Mouse (Mus musculus) CD4-positive, CD25-positive, alpha-beta regulatory T cell, adult 9 weeks (primary cell): ENCODE data around the gene Olfr733. TPM values are rescaled to one million over a fixed set of nuclear protein-coding genes. Genes with fewer than 3 reads are reported as not detected.

ENCODE experiments used
- polyA plus RNA-seq: library from polyadenylated mRNA; unstranded; fragments of 100-300 nt; shearing (Covaris generic); gene quantifications from one replicate; pipeline ENCODE4 v1.2.1, GENCODE M21; 2017

Olfr733 gene
- 0.07 TPM for polyA plus RNA-seq

GRCm38 (mm10) chr14:50301422-50301821 is at the start of gene Olfr733:
Gene Olfr733, minus strand, starts transcription at chr14:50301522.

GRCm38 (mm10) chr14:50348796-50349195 is 47.5 kb upstream of the Olfr733 start, which contains the start of gene Olfr735:
Gene Olfr735, minus strand, starts transcription at chr14:50348872.

GRCm38 (mm10) chr14:50326661-50327060 is 25.3 kb upstream of the Olfr733 start, which contains the start of gene Olfr734:
Gene Olfr734, minus strand, starts transcription at chr14:50326761.

GRCm38 (mm10) chr14:50284106-50284505 is 17.2 kb downstream of the Olfr733 start, which contains the start of gene Olfr732:
Gene Olfr732, minus strand, starts transcription at chr14:50284206.

Other genes starting within 250 kb of the Olfr733 start
- not detected for gene Olfr726, start 210.6 kb downstream of the Olfr733 start, polyA plus RNA-seq
- gene Olfr727, start 178.3 kb downstream of the Olfr733 start, polyA plus RNA-seq, result not detected
- 0.07 TPM for gene Olfr728, start 158.8 kb downstream of the Olfr733 start, polyA plus RNA-seq
- gene Olfr729, start 148.6 kb downstream of the Olfr733 start, polyA plus RNA-seq, result not detected
- not detected for gene Olfr730, start 113.3 kb downstream of the Olfr733 start, polyA plus RNA-seq
- gene Olfr731, start 59.7 kb downstream of the Olfr733 start, polyA plus RNA-seq, result 0.06 TPM
- not detected for gene Olfr732, start 17.3 kb downstream of the Olfr733 start, polyA plus RNA-seq
- not detected for gene Olfr734, start 25.2 kb upstream of the Olfr733 start, polyA plus RNA-seq
- not detected for gene Olfr735, start 47.4 kb upstream of the Olfr733 start, polyA plus RNA-seq
- not detected for gene Tlr11, start 56.4 kb upstream of the Olfr733 start, polyA plus RNA-seq
- gene Olfr736, start 79.6 kb upstream of the Olfr733 start, polyA plus RNA-seq, result not detected
- not detected for gene Olfr738, start 106.0 kb upstream of the Olfr733 start, polyA plus RNA-seq
- gene Olfr739, start 117.1 kb upstream of the Olfr733 start, polyA plus RNA-seq, result not detected
- gene Olfr740, start 144.0 kb upstream of the Olfr733 start, polyA plus RNA-seq, result not detected
- not detected for gene Olfr741, start 171.2 kb upstream of the Olfr733 start, polyA plus RNA-seq
- gene Olfr742, start 202.1 kb upstream of the Olfr733 start, polyA plus RNA-seq, result not detected
- gene Olfr743, start 220.3 kb upstream of the Olfr733 start, polyA plus RNA-seq, result not detected